Mouse (Mus musculus) right cerebral cortex, postnatal 14 days (tissue): ENCODE data around the gene Hook2.

Source experiments
- DNase-seq: peaks from one replicate; pipeline ENCODE4 v3.0.0; 2022

Hook2 gene

GRCm38 (mm10) chr8:84987903-84988302, 2.5 kb upstream of the Hook2 start:
- DNase-seq = no peak

- DNase-seq = no peak
Observed at GRCm38 (mm10) chr8:84989311-84989731, 1.1 kb upstream of the Hook2 start.

- DNase-seq = peak; percentile 92
Observed at GRCm38 (mm10) chr8:84989810-84990209, 593 bp upstream of the Hook2 start.

GRCm38 (mm10) chr8:84990836-84991235, 433 bp downstream of the Hook2 start:
- no peak for DNase-seq

GRCm38 (mm10) chr8:84994375-84994774, 4.0 kb downstream of the Hook2 start:
- no peak for DNase-seq

GRCm38 (mm10) chr8:84995680-84996079, 5.3 kb downstream of the Hook2 start:
- DNase-seq = no peak

GRCm38 (mm10) chr8:84996978-84997377, 6.6 kb downstream of the Hook2 start:
- no peak for DNase-seq

GRCm38 (mm10) chr8:84997649-84998295, 7.4 kb downstream of the Hook2 start:
- peak; percentile 98 for DNase-seq

GRCm38 (mm10) chr8:85007686-85008085, 17.3 kb downstream of the Hook2 start:
- DNase-seq = no peak

- no peak for DNase-seq
Observed at GRCm38 (mm10) chr8:85011242-85011641, 20.8 kb downstream of the Hook2 start.

- peak; percentile 75 for DNase-seq
Observed at GRCm38 (mm10) chr8:85013230-85013840, 22.9 kb downstream of the Hook2 start.

- DNase-seq = no peak
Observed at GRCm38 (mm10) chr8:85014431-85014830, 24.0 kb downstream of the Hook2 start, which contains the start of gene Best2. Gene Best2 (minus strand): TSS chr8:85014531.

GRCm38 (mm10) chr8:85016724-85017123, 26.3 kb downstream of the Hook2 start:
- DNase-seq = no peak

GRCm38 (mm10) chr8:85017209-85017608, 26.8 kb downstream of the Hook2 start:
- no peak for DNase-seq

- no peak for DNase-seq
Observed at GRCm38 (mm10) chr8:85021514-85022055, 31.2 kb downstream of the Hook2 start.

- no peak for DNase-seq
Observed at GRCm38 (mm10) chr8:85023846-85024245, 33.4 kb downstream of the Hook2 start.

GRCm38 (mm10) chr8:85025098-85025932, 34.9 kb downstream of the Hook2 start, which contains the start of gene Asna1:
Gene Asna1 (minus strand): TSS chr8:85025281.
- DNase-seq = peak; percentile 76

GRCm38 (mm10) chr8:85026670-85027515, 36.5 kb downstream of the Hook2 start, which contains the start of gene Trir:
Gene Trir (plus strand): TSS chr8:85026823.
- DNase-seq = peak; percentile 93

- DNase-seq = no peak
Observed at GRCm38 (mm10) chr8:85027516-85027855, 37.1 kb downstream of the Hook2 start.

GRCm38 (mm10) chr8:85027922-85028321, 37.5 kb downstream of the Hook2 start:
- DNase-seq = no peak

GRCm38 (mm10) chr8:85029271-85029670, 38.9 kb downstream of the Hook2 start:
- DNase-seq = no peak

- no peak for DNase-seq
Observed at GRCm38 (mm10) chr8:85032622-85033311, 42.4 kb downstream of the Hook2 start.
